Mouse (Mus musculus) thymus, postnatal 0 days (tissue): ENCODE data around the gene Myo15. TPM values are rescaled to one million over a fixed set of nuclear protein-coding genes. Genes with fewer than 3 reads are reported as not detected.
A peak's percentile ranks its signal among the peaks of the same experiment; 100 is the strongest.
"Not testable (repeated sequence)": the region's sequence is repeated elsewhere in the genome, so short reads cannot be mapped to it uniquely, and the experiment has no call there.

Source experiments
- DNase-seq: peaks from one replicate; pipeline ENCODE4 v3.0.0-alpha.2; 2015; ENCODE audit warnings: low spot score
- polyA plus RNA-seq: library from polyadenylated mRNA; unstranded; fragments of >200 nt; fragmentation: Nextera tagmentation; extraction: Ambion mirVana; gene quantifications from 2 replicates; pipeline ENCODE4 v1.2.1, GENCODE M21; 2015

Gene Myo15
- polyA plus RNA-seq, 1 experiment from 2014 or later: 0.14 TPM

DNA sequence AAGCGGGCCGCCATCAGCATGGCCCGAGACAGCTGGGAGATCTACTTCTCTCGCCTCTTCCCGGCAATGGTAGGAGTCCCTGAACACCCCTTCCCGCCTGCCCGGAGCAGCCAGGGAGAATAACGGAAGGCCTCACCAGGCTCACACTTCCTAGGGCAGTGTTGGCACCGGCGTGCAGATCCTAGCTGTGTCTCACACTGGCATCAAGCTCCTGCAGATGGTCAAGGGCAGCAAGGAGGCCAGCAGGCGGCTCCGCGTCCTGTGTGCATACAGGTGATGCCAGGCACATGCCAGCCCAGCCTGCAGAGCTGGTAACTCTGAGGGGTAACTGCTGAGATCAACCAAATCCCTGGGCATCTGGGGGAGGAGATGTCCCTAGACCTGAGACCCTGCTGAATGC is 38.1 kb downstream of the Myo15 start:
- DNase-seq: no peak

DNA sequence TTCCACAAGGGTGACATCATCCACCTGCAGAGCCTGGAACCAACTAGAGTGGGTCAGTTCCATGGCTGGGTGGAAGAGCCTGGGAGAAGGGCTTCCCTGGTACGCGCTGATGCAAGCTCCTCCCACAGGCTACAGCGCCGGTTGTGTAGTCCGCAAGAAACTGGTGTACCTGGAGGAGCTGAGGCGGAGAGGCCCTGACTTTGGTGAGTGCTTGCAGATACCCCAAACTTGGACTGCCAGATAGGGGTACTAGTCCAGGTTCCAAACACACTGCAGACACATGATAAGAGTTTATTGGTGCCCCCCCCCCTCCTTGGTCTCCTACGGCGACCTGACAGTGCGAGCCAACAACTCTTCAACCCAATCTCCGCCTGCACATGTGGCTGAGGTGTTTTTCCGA is 39.8 kb downstream of the Myo15 start:
- DNase-seq: no peak

DNA sequence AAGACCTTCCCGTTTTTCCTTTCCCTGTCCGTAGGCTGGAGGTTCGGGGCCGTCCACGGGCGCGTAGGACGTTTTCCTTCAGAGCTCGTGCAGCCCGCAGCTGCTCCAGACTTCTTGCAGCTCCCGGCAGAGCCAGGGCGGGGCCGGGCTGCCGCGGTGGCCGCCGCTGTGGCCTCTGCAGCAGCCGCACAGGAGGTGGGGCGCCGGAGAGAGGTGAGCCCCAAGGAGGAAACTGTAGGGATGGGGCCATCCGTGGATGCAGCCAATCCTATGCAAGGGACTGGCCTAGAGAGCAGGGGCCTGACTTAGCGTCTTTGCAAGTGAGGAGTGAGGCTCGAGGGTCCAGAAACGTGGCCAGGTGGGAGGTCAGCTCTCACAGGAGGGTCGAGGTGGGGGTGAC is 40.4 kb downstream of the Myo15 start:
- DNase-seq: peak; percentile 15

DNA sequence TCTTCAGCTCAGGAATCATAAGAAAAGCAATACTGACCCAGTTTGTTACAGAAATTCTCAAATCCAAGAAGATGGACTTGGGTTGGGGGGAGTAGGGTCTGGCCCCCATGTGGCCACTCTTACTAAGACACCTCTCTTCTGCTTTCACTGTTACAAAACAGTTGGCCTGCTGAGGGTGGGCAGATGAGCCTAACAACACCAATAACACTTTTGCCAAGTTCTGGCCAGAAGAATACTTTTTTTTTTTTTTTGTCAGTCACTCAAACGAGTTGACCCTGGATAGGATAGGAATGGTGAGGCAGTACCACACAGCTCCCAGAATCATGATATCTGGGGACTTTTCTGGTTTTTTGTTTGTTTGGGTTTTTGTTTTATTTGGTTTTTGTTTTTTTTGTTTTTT is 42.8 kb downstream of the Myo15 start:
- DNase-seq: no peak

DNA sequence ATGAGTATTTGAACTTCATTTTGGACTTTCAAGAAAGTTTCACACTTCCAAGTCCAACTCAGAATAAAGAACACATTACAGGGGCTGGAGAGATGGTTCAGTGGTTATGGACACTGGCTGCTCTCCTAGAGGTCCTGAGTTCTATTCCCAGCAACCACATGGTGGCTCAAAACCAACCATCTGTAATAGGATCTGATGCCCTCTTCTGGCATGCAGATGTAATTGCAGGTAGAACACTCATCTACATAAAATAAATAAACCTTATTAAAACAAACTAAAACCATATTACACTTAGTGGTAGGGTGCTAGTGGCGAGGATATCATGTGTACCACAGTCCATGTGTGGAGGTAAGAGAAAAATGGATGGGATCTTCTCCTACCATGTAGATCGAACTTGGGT is 43.4 kb downstream of the Myo15 start:
- DNase-seq: no peak

DNA sequence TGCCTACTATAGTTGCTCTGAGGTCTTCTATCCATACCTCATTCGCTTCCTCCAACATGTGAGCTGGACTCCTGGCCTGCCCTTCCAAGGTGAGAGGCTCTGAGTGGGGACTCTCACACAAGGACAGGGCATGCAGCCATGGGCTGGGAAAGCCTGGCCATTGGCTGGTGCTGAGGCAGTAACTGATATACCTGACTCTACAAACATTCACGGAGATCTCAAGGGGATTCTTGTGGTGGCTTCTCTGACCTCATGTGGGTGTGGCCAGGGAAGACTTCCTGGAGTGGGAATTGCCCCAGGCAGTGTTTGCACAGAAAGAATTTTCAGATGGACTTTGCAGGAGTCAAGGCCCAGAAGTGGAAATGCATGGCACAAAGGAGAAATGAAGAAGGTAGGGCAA is 45.8 kb downstream of the Myo15 start:
- no peak for DNase-seq

DNA sequence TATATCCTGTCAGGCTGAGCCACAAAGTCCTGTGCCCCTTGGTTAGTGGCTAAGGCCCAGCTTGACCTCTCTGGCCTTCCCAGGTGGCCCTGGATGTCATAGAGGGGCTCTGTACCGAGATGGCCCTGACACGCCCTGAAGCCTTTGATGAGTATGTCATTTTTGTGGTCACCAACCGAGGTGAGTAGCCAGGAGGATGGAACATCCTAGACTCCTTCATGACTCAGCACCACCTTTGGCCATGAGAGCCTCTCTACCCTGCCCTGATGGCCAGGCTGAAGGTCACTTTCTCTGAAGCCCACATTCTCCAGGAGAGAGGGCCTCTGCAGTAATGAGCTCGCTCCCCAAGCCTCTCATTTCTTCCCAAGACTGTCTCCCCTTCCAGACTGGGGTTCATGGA is 49.2 kb downstream of the Myo15 start:
- no peak for DNase-seq

DNA sequence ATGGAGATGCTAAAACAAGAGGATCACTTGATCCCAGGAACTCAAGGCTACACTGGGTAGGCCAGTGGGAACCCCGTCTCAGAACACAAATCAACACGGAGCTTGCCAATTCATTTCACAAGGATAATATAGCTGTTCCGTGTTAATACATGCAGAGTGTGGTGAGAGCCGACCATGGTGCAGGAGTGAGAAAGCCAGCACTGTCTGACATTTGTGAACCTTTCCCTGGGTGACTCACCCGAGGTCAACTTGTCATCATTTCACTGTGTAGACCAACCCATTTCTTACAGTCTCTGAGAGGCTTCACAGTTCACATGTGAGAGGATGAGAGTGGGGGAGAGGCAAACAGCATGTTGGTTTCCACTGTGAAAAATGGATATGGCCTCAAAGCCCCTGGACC is 52.9 kb downstream of the Myo15 start:
- no peak for DNase-seq

DNA sequence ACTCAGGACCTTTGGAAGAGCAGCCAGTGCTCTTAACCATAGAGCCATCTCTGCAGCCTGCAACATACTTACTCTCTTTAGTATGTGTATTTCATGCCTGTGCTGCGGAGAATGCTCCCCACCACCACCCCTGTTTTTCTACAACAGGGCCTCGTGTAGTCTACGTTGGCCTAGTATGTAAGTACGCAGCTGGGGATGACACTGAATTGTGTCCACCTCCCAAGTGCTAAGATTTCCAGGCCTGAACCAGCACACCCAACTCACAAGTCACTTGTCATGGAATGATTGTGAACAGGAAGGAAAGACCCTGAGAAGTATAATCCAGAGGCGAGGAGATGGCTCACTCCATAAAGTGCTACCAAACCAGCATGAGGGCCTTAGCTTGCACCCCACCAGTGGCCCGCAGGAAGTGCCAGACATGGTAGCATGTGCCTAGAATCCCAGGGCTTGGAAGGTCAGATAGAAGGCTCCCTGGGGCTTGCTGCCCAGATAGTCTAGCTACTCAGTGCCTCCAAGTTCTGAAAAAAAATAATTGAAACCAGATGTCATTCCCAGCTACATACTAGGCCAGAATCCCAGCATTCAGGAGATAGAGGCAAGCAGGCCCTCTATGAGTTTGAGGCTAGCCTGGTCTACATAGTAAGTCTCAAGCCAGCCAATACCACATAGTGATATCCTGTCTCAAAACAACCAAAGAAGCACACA is 53.7 kb downstream of the Myo15 start:
- DNase-seq: no peak

DNA sequence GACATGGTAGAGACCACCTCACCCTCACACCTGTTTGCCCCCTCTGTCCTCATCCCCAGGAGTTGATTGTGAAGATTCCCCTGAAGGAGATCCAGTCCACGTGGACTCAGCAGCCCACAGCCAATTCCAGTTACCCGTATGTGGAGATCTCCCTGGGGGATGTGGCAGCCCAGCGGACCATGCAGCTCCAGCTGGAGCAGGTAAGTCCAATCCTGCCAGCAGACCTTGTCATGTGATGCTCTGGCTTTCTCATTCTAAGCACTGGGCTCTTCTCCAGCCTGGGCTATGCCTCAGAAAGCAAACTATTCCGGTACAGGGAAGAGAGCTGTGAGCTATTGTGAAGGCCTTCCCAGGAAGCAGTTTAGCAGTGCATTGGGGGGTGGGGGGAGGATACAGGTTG is 57.3 kb downstream of the Myo15 start:
- DNase-seq: no peak

DNA sequence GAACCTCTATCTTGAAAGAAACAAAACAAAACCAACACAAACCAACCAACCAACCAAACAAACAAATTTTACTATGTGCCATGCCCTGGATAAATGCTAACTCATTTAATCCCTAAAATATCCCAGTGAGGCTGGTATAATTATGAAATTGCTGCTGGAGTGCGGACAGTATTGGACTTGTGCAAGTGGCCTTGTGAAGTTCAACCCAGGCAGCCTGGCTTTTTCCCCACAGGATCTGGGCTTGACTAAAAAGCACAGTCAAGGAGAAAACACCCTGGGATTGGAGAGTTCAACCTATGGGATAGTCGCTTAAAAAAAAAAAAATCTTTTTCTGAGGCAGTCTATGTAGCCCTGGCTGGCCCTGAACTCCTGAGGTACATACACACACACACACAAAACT is 66.5 kb downstream of the Myo15 start:
- DNase-seq: no peak

DNA sequence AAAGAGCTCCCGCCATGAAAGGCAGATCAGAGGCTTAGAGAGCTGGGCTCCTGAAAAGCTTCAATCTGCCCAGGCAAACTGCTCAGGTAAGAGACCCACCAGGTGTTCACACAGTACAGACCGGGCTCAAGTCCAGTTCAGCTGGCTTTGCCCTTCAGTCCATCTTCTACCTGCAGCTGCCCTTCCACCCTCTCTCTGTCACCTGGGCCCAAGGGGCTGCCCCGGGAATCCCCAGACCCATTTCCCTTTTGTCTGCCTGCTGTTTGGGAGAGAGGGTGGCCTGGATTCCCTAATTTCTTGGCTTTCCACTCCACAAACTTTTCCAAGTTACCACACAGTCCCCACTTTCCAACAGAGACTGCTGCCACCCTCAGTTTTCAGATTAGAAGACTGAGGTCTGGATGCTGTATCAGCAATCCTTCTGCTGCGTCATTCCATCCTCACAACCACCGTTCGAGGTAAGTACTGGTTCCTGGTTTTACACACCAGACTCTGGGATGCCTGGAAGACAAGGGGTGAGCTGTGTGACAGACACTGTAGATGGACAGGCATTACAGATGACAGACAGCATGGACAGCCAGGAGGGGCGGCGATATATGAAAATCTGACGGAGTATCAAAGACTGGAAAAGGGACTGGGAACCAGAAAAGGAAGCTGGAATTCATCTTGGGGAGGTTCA is 67.2 kb downstream of the Myo15 start, which contains the start of gene Alkbh5:
Alkbh5 (plus strand) TSS at position 202 of the 679 bp plus-strand sequence.
- DNase-seq: no peak

DNA sequence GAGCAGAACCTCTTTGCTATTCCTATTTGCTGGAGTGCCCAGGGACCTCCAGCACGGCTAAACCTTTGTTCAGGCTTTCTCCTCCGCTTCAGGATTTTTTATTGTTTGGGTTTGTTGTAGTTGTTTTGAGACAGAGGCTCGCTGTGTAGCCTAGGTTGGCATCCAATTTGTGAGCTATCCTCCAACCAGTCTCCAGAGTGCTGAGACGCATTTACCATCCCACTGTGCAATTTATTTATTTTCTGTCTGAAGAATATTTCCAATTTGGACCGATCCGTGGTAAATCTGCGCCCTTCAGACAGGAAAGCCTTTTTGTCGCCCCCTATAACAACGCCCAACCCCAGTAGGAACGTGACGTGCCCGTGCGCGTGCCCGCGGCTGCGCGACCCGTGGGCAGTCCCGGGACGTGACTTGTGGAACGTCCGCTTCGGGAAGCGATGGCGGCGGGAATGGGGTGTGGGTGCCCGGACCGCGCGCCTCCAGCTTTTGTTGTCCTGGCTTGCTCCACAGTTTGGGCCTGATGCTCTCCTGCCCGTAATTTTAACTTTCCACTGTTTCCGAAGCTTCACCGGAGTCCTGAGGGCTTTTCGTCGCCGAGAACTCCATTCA is 67.8 kb downstream of the Myo15 start:
- DNase-seq: peak; percentile 85

DNA sequence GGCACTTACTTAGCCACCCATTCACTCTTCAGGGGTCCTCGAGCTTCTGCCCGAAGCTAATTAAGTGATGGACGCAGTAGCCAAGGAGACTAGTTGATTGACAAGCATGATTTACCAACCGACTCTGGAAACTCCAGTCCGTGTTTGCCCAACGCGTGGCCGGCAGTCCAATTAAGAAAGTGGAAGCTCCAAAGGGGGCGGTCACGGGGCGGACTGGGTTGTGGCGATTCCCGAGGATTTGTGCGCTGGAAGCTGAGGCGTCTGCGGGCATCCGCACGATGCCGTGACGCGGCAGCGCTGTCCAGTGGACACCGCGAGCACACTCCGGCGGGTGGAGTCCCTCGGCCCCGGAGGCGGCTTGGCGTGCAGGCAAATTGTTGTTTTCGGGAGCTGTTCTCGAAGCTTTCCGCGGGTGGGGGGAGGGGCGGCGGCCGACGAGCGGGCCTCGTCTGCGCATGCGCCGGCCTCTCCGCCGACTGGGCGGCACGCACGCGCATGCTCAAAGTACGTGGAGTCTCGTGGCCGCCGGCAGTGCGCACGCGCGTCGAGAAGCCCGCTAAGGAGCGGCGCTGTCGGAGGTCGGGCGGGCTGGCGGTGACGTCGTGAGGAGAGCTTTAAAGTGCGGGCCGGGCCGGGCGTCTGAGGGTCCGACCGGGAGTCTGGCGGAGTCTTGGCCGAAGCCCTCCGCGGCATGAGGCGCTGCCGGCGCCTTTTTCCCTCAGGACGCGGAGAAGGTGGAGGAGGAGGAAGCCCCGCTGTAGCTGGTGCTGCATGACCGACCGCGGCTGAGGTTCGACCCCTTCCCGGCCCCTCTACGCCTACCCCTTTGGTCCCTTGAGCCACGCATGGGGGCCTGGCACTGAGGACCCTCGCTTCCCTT is 68.6 kb downstream of the Myo15 start:
- DNase-seq: peak; percentile 96

DNA sequence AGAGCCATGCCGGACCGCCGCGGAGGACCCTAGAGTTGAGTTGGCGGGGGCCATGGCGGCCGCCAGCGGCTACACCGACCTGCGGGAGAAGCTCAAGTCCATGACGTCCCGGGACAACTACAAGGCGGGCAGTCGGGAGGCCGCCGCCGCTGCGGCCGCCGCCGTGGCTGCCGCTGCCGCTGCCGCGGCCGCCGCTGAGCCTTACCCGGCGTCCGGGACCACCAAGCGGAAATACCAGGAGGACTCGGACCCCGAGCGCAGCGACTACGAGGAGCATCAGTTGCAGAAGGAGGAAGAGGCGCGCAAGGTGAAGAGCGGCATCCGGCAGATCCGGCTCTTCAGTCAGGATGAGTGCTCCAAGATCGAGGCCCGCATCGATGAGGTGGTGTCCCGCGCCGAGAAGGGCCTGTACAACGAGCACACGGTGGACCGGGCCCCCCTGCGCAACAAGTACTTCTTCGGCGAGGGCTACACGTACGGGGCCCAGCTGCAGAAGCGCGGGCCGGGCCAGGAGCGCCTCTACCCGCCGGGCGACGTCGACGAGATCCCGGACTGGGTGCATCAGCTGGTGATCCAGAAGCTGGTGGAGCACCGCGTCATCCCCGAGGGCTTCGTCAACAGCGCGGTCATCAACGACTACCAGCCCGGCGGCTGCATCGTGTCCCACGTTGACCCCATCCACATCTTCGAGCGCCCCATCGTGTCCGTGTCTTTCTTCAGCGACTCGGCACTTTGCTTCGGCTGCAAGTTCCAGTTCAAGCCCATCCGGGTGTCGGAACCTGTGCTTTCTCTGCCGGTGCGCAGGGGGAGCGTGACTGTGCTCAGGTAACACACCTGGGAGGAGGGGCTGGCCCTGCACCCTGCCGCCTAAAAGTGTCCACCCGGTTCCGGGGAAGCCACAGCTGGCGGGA is 69.5 kb downstream of the Myo15 start:
- peak; percentile 68 for DNase-seq

DNA sequence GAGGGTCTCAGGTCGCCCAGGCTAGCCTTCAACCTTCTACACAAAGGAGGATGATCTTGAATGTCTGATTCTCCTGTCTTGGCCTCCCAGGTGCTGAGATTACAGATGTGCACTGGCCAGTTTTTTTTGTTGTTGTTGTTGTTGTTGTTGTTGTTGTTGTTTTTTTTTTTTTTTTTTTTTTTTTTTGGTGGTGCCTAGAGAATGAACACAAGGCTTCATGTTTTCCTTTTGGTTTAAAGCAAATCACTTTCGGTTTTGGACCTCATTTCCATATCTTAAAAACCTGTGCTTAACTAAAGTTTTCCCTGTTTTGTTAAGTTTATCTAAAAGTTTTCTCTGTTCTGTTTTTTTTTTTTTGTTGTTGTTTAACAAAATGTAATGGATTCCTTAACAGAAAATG is 70.4 kb downstream of the Myo15 start:
- DNase-seq: no peak

DNA sequence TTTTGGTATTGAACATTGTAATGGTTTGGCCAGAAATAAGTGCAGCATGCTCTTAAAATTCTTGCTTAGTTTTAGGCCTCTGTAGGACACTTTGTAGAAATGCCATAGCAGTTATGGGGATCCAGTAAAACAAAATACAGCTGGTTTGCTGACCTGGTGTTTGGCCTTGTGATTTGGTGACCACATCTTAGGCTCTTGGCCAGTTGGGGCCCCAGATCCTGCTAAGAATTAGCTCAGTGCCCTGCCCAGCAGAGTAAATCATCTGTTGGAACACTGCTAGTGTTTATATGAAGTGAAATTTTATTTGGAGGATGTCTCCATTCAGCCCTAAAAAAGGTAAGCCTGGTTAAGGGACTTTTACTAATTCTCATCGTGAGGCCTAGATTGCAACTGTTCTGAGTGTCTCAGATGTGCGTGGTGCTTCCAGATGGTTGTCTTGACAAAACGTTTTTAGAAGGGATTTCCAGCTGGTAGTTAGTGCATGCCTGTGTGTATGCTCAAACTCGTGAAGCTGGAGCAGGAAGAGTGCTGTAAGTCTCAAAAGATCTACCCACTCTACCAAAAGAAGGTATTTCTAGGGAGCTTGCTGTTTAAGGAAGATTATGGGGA is 71.0 kb downstream of the Myo15 start:
- no peak for DNase-seq

DNA sequence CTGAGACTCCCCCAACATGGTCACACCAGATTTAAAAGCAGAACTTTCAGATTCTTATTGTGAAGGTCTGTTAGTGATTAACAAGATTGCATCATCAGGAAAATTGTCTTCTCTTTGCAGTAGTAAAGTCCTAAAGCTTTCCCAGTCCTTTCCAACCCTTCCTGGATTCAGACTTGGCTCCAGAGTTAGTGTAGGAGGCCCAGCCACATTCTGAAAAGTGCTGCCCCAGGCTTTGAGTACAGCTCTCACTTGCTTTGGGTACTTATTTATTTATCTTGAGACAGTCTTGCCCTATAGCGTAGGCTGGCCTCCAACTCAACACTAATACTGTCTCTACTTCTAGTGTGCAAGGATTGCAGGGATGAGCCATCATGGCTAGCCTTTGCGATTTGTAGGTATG is 71.6 kb downstream of the Myo15 start:
- no peak for DNase-seq

DNA sequence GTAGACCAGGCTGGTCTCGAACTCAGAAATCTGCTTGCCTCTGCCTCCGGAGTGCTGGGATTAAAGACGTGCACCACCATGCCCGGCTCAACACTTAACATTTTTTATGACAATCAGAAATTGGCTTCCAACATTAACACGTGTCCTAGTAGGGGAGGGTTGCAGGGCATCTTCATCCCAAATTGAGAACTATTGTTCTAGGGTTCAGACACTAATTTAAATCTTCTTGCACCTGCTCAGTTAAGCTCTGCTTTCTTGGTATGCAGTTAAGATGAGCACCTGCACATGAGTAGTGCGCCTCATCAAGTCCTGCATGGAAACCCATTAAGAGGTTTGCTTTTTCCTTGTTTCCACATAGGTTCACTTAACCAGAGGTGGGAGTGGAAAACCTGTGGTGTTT is 72.7 kb downstream of the Myo15 start:
- no peak for DNase-seq

DNA sequence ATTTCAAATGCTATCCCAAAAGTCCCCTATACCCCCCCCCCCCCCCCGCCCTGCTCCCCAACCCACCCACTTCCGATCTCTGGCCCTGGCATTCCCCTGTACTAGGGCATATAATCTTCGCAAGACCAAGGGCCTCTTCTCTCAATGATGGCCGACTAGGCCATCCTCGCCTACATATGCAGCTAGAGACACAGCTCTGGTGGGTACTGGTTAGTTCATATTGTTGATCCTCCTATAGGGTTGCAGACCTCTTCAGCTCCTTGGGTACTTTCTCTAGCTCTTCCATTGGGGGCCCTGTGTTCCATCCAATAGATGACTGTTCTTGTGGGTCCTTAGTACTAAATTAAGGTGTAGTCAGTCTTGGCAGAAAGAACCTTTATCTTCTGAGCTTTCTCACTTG is 74.1 kb downstream of the Myo15 start:
- not testable (repeated sequence) for DNase-seq
